Mouse (Mus musculus) bone marrow macrophage, adult 2 months (primary cell): ENCODE data around the gene Adamts17. TPM values are rescaled to one million over a fixed set of nuclear protein-coding genes. Genes with fewer than 3 reads are reported as not detected.

ENCODE experiments used
- H3K27ac ChIP-seq: 2 replicates; pipeline ENCODE4 v1.5.1; 2012; ENCODE audit warnings: low read depth, low read length; ENCODE audit not compliant: insufficient read depth
- H3K4me1 ChIP-seq: 2 replicates; pipeline ENCODE4 v1.6.1; 2012; ENCODE audit warnings: low read length; ENCODE audit not compliant: control insufficient read depth, insufficient read depth
- H3K4me3 ChIP-seq: 2 replicates; pipeline ENCODE4 v1.5.1; 2012; ENCODE audit warnings: mild to moderate bottlenecking, low read length, moderate library complexity; ENCODE audit not compliant: insufficient read depth
- CTCF ChIP-seq: IDR thresholded peaks from 2 replicates; pipeline ENCODE4 v1.5.1; 2012; ENCODE audit warnings: low read depth, mild to moderate bottlenecking, low read length, moderate library complexity
- POLR2A ChIP-seq: IDR thresholded peaks from 2 replicates; pipeline ENCODE4 v1.6.1; 2012; ENCODE audit warnings: mild to moderate bottlenecking, low read depth, low read length, borderline replicate concordance
- polyA plus RNA-seq: library from polyadenylated mRNA; stranded (reverse); fragments of >200 nt; gene quantifications from 2 replicates; pipeline ENCODE4 v1.2.4, GENCODE M21; 2012; ENCODE audit not compliant: missing spikeins, insufficient read depth, insufficient read length

The Adamts17 gene
- polyA plus RNA-seq, 1 experiment, result not detected

DNA sequence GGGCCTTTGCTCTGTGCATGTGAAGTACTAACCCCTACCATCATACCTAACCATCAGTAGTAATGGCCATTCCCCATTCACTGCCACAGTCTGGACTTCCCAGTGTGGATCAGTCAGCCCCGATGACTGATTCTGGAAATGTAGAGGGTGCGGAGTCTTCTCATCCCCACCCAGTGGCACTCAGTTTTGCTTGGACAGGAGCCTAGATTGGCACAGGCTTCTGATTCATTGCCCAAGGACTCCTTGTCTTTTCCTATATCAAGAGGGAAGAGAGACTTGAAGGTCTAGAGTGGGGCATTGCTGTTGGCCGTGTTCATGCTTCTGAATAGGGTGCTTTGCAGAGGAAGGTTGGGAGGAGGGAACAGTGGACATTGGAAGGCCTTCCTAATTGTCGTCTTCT, 148.1 kb downstream of the Adamts17 start:
- TF ChIP-seq POLR2A (no peak), CTCF (no peak)
- Histone ChIP-seq H3K4me3 (no peak overlapping the region), H3K27ac (no peak overlapping the region), H3K4me1 (no peaks in the 10 kb centered on the region)

- TF ChIP-seq CTCF (no peak), POLR2A (no peak)
Measured at GRCm38 (mm10) chr7:66988441-66988840, 148.9 kb downstream of the Adamts17 start.

DNA sequence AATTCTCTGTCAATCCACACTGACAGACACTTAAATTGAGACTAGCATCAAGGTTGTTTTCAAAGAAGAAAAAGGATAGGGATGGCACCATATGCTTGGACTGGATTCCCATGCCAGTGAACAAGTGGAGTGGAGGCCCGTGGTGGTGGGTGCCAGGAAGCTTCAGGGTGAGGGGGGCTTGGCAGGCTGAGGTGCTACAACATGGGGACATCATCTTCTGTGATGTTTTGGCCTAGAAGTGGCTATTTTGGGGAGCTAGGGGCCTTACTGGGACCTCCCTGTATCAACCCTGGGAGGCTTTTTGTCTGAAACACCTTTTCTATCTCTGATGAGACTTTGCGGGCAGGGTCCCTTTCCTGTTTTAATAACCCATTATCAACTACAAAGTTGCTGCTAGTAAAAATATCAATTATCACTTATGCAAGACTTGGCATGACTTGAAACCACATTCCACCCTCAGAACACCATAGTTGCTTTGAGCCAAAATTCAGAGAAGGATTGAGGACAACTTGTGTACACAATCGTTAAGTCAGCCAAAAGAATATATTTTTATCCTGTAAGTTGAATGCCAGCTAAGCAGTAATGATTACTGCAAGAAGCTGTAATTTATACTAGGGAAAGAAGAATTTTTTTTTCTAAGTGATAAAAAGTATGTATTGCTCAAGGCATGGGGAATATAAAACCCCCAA, 150.0 kb downstream of the Adamts17 start:
- TF ChIP-seq CTCF (no peak), POLR2A (no peak)
- H3K4me3 ChIP-seq, result no peak overlapping the region
- no peaks in the 10 kb centered on the region for H3K4me1 ChIP-seq
- H3K27ac ChIP-seq, result no peak overlapping the region

More at GRCm38 (mm10) chr7:66988441-66988840, 148.9 kb downstream of the Adamts17 start:
- H3K27ac ChIP-seq, result no peak overlapping the region
- no peaks in the 10 kb centered on the region for H3K4me1 ChIP-seq
- no peak overlapping the region for H3K4me3 ChIP-seq

DNA sequence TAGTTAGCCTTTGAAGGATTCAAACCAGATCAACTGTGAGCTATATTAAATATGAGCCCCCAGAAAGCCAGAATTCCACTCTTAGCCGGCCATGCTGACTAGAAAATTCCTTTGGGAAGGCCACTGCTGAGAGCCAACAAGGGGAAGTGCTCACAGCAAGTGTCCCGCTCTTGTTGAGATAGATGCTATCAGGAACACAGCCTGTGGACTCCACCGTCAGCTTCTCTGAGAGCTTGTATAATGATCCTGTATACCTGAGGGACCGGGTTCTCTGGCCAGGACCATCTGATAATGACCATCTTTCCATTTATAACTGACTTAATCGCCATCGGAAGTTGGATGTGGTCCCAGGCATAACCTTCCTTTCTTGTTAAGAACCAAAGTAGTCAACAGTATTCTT, 159.3 kb downstream of the Adamts17 start:
- H3K27ac ChIP-seq, result no peak overlapping the region
- no peak overlapping the region for H3K4me3 ChIP-seq
- no peaks in the 10 kb centered on the region for H3K4me1 ChIP-seq
- TF ChIP-seq POLR2A (no peak), CTCF (no peak)

DNA sequence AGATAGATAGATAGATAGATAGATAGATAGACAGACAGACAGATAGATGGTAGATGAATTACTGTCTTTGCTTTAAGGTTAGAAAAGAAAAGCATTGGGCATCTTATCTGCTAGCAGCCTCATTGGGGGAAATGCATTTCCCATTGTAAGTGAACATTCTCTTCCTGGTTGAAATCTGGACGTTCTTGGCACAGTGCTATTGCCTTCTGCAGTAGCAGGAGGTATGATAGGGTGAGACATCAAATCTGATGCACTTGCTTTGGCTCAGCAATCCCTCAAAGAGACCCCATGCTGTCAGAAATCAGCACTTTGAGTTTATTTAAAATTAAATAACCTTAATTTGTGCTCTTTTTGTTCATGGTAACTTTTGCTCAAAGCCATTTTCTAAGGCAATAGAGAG, 164.1 kb downstream of the Adamts17 start:
- Histone ChIP-seq H3K27ac (no peak overlapping the region), H3K4me3 (no peak overlapping the region), H3K4me1 (no peaks in the 10 kb centered on the region)
- TF ChIP-seq POLR2A (no peak), CTCF (no peak)

DNA sequence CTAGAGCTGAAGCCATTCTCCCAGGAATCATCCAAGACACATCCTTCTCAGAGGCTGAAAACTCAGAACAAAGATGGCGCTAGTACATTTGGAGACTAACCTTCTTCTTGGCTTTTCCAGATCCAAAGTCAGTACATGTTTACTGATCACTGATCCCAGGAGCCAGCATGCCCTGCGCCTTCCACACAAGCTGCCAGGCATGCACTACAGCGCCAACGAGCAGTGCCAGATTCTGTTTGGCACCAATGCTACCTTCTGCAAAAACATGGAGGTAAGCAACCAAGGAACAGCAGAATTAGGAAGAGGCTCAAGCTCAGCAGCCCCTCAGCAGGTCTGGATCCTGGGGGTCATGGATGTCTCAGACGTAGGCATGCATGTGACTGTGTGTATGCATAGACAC, 164.7 kb downstream of the Adamts17 start:
- Histone ChIP-seq H3K4me3 (no peak overlapping the region), H3K4me1 (no peaks in the 10 kb centered on the region), H3K27ac (no peak overlapping the region)
- no peak for TF ChIP-seq POLR2A
- no peak for TF ChIP-seq CTCF

DNA sequence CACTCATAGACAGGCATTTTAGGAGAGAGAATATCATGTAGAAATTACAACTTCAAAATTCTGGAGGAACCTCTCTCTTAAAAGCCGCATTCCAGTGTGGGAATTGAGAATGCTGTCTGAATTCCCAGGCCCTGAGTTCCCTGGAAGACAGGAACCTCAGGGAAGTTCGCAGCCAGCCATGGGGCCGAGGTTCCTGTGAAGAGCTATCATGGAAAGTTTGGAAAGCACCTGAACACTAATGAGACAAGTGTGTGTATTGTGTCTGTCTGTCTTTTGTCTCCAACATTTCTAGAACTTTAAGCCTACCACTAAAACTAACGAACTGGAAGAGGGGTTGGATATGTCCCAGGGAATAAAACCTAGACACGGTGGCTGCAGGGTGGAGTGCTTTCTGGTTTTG, 170.3 kb downstream of the Adamts17 start:
- H3K27ac ChIP-seq, result no peak overlapping the region
- TF ChIP-seq POLR2A (no peak), CTCF (no peak)
- no peak overlapping the region for H3K4me3 ChIP-seq
- H3K4me1 ChIP-seq, result no peaks in the 10 kb centered on the region

GRCm38 (mm10) chr7:67012011-67012751, 172.6 kb downstream of the Adamts17 start:
- Histone ChIP-seq H3K4me1 (no peaks in the 10 kb centered on the region), H3K4me3 (no peak overlapping the region), H3K27ac (no peak overlapping the region)
- TF ChIP-seq POLR2A (no peak), CTCF (no peak)

GRCm38 (mm10) chr7:67013211-67013895, 173.8 kb downstream of the Adamts17 start:
- H3K4me3 ChIP-seq, result no peak overlapping the region
- H3K27ac ChIP-seq, result no peak overlapping the region
- no peaks in the 10 kb centered on the region for H3K4me1 ChIP-seq
- no peak for TF ChIP-seq POLR2A
- no peak for TF ChIP-seq CTCF

- Histone ChIP-seq H3K4me3 (no peak overlapping the region), H3K27ac (no peak overlapping the region), H3K4me1 (no peaks in the 10 kb centered on the region)
- TF ChIP-seq CTCF (no peak), POLR2A (no peak)
Measured at GRCm38 (mm10) chr7:67019937-67020336, 180.4 kb downstream of the Adamts17 start.
